Mouse (Mus musculus): Measurements from ENCODE around the gene Mob1b. TPM values are rescaled to one million over a fixed set of nuclear protein-coding genes. Genes with fewer than 3 reads are reported as not detected.

The Mob1b gene
- polyA plus RNA-seq, 1 experiment from 2014 or later, result 7.5 TPM

DNA sequence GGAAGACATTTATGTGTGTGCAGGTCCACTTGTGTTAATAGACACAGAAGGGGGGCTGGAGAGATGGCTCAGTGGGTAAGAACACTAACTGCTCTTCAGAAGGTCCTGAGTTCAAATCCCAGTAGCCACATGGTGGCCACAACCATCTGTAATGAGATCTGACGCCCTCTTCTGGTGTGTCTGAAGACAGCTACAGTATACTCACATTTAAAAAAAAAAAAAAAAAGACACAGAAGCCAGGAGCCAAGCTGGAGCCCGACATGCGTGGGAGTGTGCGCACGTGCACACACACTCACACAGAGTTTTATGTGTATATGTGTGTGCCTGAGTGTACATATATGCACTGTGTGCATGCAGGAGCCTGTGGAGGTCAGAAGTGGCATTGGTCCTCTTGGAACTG, 42.0 kb downstream of the Mob1b start:
- Histone ChIP-seq H3K4me3 (ENCODE audit: low read length) (no peak overlapping the region), H3K4me1 (ENCODE audit: control insufficient read depth, insufficient read depth, low read depth, low read length) (peaks cover 12% of the 10 kb centered on the region), H3K27me3 (replicated peaks; ENCODE audit: control insufficient read depth, insufficient read depth, low read length) (no peaks in the 10 kb centered on the region), H3K4me2 (ENCODE audit: low read length) (no peak overlapping the region), H3K27ac (ENCODE audit: low read depth, low read length) (no peak overlapping the region), H3K36me3 (ENCODE audit: control insufficient read depth, insufficient read depth, low read length) (no peaks in the 10 kb centered on the region), H3K9me3 (ENCODE audit: control insufficient read depth, low read length) (no peaks in the 10 kb centered on the region), H3K9ac (ENCODE audit: low read depth, low read length) (no peak overlapping the region)
- 90% methylated on average over 5 of the region's 5 CpGs for WGBS
- no peak for ATAC-seq

DNA sequence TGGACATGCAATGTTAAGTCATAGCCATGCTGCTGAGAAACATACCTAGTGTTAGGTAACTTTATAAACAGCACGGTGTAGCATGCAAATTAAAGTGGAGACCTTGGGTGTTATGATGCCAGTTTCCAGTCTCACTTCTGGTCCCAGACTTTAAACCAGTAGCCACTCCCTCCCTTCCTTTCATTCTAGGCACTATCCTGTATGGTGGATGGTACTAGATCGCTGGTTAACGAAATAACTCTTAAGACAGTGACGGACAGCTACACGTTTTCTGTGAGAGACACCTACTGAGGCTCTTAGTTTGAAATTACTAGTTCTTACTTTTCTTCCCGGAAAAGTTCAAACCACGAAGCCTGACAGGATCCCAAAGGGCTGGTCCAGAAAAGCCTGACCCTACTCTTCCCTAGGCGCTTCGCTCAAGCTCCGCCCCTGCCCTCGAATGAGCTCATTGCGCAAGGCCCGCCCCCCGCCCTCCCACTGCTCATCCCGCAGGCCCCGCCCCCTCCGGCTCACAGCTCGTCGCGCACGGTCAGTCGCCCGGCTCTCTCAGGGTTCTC, 43.9 kb downstream of the Mob1b start:
- Histone ChIP-seq H3K4me2 (ENCODE audit: low read length) (peak overlapping the region; percentile 54), H3K9ac (ENCODE audit: low read depth, low read length) (peak overlapping the region; percentile 85), H3K27me3 (replicated peaks; ENCODE audit: control insufficient read depth, insufficient read depth, low read length) (no peaks in the 10 kb centered on the region), H3K36me3 (ENCODE audit: control insufficient read depth, insufficient read depth, low read length) (peaks cover under 1% of the 10 kb centered on the region; the same call in 1 of the 2 replicates), H3K4me1 (ENCODE audit: control insufficient read depth, insufficient read depth, low read depth, low read length) (peaks cover 12% of the 10 kb centered on the region), H3K27ac (ENCODE audit: low read depth, low read length) (peak overlapping the region; percentile 89), H3K9me3 (ENCODE audit: control insufficient read depth, low read length) (no peaks in the 10 kb centered on the region), H3K4me3 (ENCODE audit: low read length) (peak overlapping the region; percentile 92)
- 1% methylated on average over 23 of the region's 23 CpGs for WGBS
- ATAC-seq, result peak; percentile 75

DNA sequence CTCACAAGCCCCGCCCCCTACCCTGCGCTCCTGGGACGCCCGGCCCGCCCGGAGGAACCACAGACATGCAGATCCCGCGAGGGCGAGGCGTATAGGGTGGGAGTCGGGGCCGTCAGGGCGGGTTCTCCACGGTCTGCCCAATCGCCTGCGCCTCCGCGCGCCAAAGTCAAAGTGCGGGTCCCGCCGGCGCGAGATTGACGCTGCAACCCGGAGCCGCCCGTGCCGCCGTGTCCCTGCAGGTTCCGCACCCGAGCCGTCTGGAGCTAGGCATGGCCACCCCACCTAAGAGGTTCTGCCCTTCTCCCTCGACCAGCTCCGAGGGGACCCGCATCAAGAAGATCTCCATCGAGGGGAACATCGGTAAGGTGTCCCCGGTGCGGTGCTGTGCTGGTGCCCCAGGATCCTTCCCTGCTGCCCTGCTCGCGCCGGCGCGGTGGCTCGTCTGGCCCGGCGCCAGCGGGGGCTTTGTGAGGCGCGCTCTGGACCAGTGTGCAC, 44.4 kb downstream of the Mob1b start, which contains the start of gene Dck:
Gene Dck, plus strand, starts transcription at position 10 of the 495 bp plus-strand sequence.
- H3K36me3 ChIP-seq (ENCODE audit: control insufficient read depth, insufficient read depth, low read length), result peaks cover 3% of the 10 kb centered on the region; the same call in 1 of the 2 replicates
- peak within 1 kb of the TSS; percentile 85 for H3K9ac ChIP-seq (ENCODE audit: low read depth, low read length)
- H3K27me3 ChIP-seq (replicated peaks; ENCODE audit: control insufficient read depth, insufficient read depth, low read length), result no peaks in the 10 kb centered on the region
- H3K27ac ChIP-seq (ENCODE audit: low read depth, low read length), result peak within 1 kb of the TSS; percentile 89
- ATAC-seq, result peak; percentile 99
- H3K4me2 ChIP-seq (ENCODE audit: low read length), result peak within 1 kb of the TSS; percentile 54
- H3K4me3 ChIP-seq (ENCODE audit: low read length), result peak within 1 kb of the TSS; percentile 92
- peaks cover 12% of the 10 kb centered on the region for H3K4me1 ChIP-seq (ENCODE audit: control insufficient read depth, insufficient read depth, low read depth, low read length)
- H3K9me3 ChIP-seq (ENCODE audit: control insufficient read depth, low read length), result no peaks in the 10 kb centered on the region
- under 1% methylated on average over 51 of the region's 51 CpGs for WGBS

DNA sequence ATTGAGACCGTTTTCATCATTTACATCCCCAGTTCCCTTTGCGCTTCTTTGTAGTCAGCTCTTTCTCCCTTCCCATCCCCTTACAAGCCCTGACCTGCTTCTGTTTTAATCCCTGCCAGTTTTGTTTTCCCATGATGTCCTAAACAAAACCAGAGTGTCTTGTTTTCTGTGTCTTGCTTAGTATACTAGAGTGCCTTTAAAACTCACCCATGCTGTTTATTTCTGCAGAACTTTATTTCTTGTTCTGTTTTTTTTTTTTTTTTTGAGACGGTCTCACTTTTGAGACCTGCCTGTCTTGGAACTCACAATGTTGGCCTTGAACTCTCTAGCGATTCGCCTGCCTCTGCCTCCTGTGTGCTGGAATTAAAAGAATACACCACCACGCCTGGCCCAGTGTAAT, 44.9 kb downstream of the Mob1b start:
- H3K36me3 ChIP-seq (ENCODE audit: control insufficient read depth, insufficient read depth, low read length), result peaks cover 6% of the 10 kb centered on the region; the same call in 1 of the 2 replicates
- peak overlapping the region; percentile 89 for H3K27ac ChIP-seq (ENCODE audit: low read depth, low read length)
- no peaks in the 10 kb centered on the region for H3K9me3 ChIP-seq (ENCODE audit: control insufficient read depth, low read length)
- 9% methylated on average over 6 of the region's 6 CpGs for WGBS
- H3K9ac ChIP-seq (ENCODE audit: low read depth, low read length), result peak overlapping the region; percentile 85
- H3K4me2 ChIP-seq (ENCODE audit: low read length), result peak overlapping the region; percentile 54
- peaks cover 12% of the 10 kb centered on the region for H3K4me1 ChIP-seq (ENCODE audit: control insufficient read depth, insufficient read depth, low read depth, low read length)
- H3K4me3 ChIP-seq (ENCODE audit: low read length), result peak overlapping the region; percentile 92
- ATAC-seq, result peak; percentile 1; the same call in 1 of the 2 replicates
- H3K27me3 ChIP-seq (replicated peaks; ENCODE audit: control insufficient read depth, insufficient read depth, low read length), result no peaks in the 10 kb centered on the region

DNA sequence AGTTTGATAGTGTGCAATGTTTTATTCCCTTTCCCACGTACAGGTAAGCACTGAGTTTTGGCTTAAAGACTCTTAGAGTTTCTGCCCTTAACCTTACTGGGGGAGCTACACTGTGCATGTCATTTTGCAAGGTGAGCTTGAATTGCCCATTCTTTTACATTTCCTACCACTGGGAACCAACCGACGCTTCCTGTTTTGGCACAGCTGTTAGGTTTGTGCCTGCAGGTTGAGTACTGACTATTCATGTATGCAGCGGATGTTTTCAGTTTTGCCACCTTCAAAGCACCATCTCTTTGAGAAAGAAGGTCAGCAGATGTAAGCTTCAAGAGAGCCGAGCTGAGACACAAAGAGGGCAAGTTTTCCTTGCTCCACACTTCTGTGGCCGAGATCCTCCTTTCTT, 45.5 kb downstream of the Mob1b start:
- Histone ChIP-seq H3K36me3 (ENCODE audit: control insufficient read depth, insufficient read depth, low read length) (peaks cover 6% of the 10 kb centered on the region; the same call in 1 of the 2 replicates), H3K27me3 (replicated peaks; ENCODE audit: control insufficient read depth, insufficient read depth, low read length) (no peaks in the 10 kb centered on the region), H3K4me3 (ENCODE audit: low read length) (peak overlapping the region; percentile 92), H3K9me3 (ENCODE audit: control insufficient read depth, low read length) (no peaks in the 10 kb centered on the region), H3K4me2 (ENCODE audit: low read length) (peak overlapping the region; percentile 54), H3K4me1 (ENCODE audit: control insufficient read depth, insufficient read depth, low read depth, low read length) (peaks cover 12% of the 10 kb centered on the region), H3K9ac (ENCODE audit: low read depth, low read length) (no peak overlapping the region), H3K27ac (ENCODE audit: low read depth, low read length) (no peak overlapping the region)
- no peak for ATAC-seq
- WGBS, result 62% methylated on average over 6 of the region's 6 CpGs

DNA sequence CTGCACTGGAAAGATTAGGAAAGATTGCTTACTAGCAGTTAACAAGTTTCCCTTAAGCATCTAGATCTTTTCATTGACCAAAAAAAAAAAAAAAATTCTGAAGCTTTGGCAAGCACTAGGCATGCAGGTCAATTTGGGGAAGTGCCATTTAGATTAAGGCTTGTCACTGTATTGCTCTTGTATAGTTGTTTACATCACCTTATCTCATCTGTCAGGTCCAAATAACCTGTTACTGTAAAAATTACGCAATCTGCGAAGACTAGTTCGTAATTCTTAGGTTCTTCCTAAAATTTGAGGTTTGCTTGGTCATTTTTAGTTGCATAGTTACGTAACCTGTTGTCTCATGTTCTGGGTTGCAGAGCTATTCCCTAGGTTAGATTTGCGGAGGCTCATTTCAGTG, 46.2 kb downstream of the Mob1b start:
- WGBS, result 96% methylated on average over 5 of the region's 5 CpGs
- no peak overlapping the region for H3K9ac ChIP-seq (ENCODE audit: low read depth, low read length)
- peaks cover 8% of the 10 kb centered on the region for H3K36me3 ChIP-seq (ENCODE audit: control insufficient read depth, insufficient read depth, low read length)
- H3K4me3 ChIP-seq (ENCODE audit: low read length), result no peak overlapping the region
- no peaks in the 10 kb centered on the region for H3K9me3 ChIP-seq (ENCODE audit: control insufficient read depth, low read length)
- H3K4me2 ChIP-seq (ENCODE audit: low read length), result peak overlapping the region; percentile 54; the same call in 1 of the 2 replicates
- peaks cover 12% of the 10 kb centered on the region for H3K4me1 ChIP-seq (ENCODE audit: control insufficient read depth, insufficient read depth, low read depth, low read length)
- ATAC-seq, result no peak
- H3K27ac ChIP-seq (ENCODE audit: low read depth, low read length), result no peak overlapping the region
- no peaks in the 10 kb centered on the region for H3K27me3 ChIP-seq (replicated peaks; ENCODE audit: control insufficient read depth, insufficient read depth, low read length)

DNA sequence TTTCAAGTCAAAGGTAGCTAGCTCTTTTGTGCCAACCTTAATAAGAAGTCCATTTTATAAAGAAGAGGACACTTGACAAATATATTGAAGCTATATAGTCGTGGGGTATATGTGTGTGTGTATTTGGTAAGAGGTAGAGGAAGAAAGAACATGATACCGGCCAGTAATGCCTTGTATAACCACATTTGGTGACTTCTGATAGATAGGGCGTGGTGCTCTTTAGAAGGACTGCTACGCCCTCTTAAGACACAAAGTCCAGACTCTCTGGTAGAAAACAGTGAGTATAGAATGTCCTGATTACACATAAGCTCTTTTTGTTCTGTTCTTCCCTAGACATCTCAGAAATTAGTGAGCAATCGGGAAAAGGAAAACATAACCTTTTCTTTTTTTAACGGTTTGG, 47.5 kb downstream of the Mob1b start:
- no peaks in the 10 kb centered on the region for H3K9me3 ChIP-seq (ENCODE audit: control insufficient read depth, low read length)
- H3K4me2 ChIP-seq (ENCODE audit: low read length), result no peak overlapping the region
- H3K4me3 ChIP-seq (ENCODE audit: low read length), result no peak overlapping the region
- H3K9ac ChIP-seq (ENCODE audit: low read depth, low read length), result no peak overlapping the region
- H3K27ac ChIP-seq (ENCODE audit: low read depth, low read length), result no peak overlapping the region
- H3K4me1 ChIP-seq (ENCODE audit: control insufficient read depth, insufficient read depth, low read depth, low read length), result peaks cover 12% of the 10 kb centered on the region
- H3K27me3 ChIP-seq (replicated peaks; ENCODE audit: control insufficient read depth, insufficient read depth, low read length), result no peaks in the 10 kb centered on the region
- WGBS, result 93% methylated on average over 6 of the region's 6 CpGs
- peaks cover 12% of the 10 kb centered on the region for H3K36me3 ChIP-seq (ENCODE audit: control insufficient read depth, insufficient read depth, low read length)
- no peak for ATAC-seq

DNA sequence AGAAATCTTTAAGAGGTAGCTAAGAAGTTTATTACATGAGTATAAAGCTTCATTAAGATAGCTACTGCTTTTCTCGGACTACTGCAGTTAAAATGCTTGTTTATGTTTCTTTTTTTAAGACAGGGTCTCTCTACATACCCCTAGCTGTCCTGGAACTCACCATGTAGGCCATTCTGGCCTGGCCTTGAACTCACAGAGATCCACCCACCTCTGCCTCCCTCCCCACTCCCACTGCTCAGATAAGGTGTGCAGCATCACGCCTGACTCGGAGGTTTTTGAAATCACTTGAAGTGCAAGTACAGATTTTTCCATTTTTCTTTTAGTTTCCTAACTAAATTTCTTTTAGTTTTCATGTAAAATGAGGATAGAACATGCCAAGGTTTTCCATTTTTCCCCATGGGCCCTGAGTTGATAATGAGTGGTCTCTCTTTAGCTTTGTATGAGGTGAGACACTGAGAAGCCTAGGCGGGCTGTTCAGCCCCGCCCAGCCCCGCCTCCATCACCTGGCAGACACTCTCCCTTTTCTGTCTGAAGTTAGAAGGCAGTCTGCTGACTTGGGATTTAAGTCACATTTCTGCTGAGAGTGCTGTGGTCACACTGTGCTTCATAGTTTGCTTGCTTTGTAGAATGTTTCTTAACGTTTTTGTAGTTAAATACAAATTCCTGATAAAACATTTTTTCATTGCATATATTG, 61.6 kb downstream of the Mob1b start:
- 90% methylated on average over 7 of the region's 7 CpGs for WGBS
- H3K4me1 ChIP-seq (ENCODE audit: control insufficient read depth, insufficient read depth, low read depth, low read length), result no peaks in the 10 kb centered on the region
- no peak overlapping the region for H3K9ac ChIP-seq (ENCODE audit: low read depth, low read length)
- no peak overlapping the region for H3K4me2 ChIP-seq (ENCODE audit: low read length)
- no peak for ATAC-seq
- no peaks in the 10 kb centered on the region for H3K27me3 ChIP-seq (replicated peaks; ENCODE audit: control insufficient read depth, insufficient read depth, low read length)
- no peaks in the 10 kb centered on the region for H3K9me3 ChIP-seq (ENCODE audit: control insufficient read depth, low read length)
- peaks cover 14% of the 10 kb centered on the region for H3K36me3 ChIP-seq (ENCODE audit: control insufficient read depth, insufficient read depth, low read length)
- H3K27ac ChIP-seq (ENCODE audit: low read depth, low read length), result no peak overlapping the region
- no peak overlapping the region for H3K4me3 ChIP-seq (ENCODE audit: low read length)

DNA sequence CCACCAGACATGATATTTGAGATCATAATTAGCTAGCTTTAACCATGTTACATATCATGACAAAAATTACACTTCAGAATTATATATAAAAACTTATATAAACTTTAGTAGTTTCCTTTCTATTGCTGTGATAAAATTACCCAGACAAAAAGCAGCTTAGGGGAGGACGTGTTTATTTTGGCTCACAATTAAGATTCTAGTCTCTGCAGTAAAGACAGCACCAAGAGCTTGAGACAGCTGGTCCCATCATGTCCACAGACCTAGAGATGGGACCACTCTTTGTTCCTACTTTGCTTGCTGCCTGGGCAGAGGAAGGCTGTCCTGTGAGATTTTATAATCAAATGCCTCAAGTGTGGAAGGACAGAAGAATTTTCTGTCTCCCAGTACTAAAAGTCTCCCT, 64.4 kb downstream of the Mob1b start:
- Histone ChIP-seq H3K27me3 (replicated peaks; ENCODE audit: control insufficient read depth, insufficient read depth, low read length) (no peaks in the 10 kb centered on the region), H3K9me3 (ENCODE audit: control insufficient read depth, low read length) (no peaks in the 10 kb centered on the region), H3K9ac (ENCODE audit: low read depth, low read length) (no peak overlapping the region), H3K4me1 (ENCODE audit: control insufficient read depth, insufficient read depth, low read depth, low read length) (no peaks in the 10 kb centered on the region), H3K4me3 (ENCODE audit: low read length) (no peak overlapping the region), H3K36me3 (ENCODE audit: control insufficient read depth, insufficient read depth, low read length) (peaks cover 11% of the 10 kb centered on the region), H3K27ac (ENCODE audit: low read depth, low read length) (no peak overlapping the region), H3K4me2 (ENCODE audit: low read length) (no peak overlapping the region)
- no peak for ATAC-seq
- 86% methylated on average over 1 of the region's 1 CpGs for WGBS

Measured in hindbrain, embryonic 16.5 days (tissue).